Mouse (Mus musculus): ENCODE results near the gene Tbcd.

Gene Tbcd

GRCm38 (mm10) chr11:121536528-121536927 is 84.8 kb downstream of the Tbcd start:
- in situ Hi-C loops (cut with MboI): no loop called here

GRCm38 (mm10) chr11:121542471-121542870 is 90.7 kb downstream of the Tbcd start:
- in situ Hi-C loops (cut with MboI): no loop called here

- in situ Hi-C loops (cut with MboI): no loop called here
Measured at GRCm38 (mm10) chr11:121543287-121543856, 91.6 kb downstream of the Tbcd start.

- in situ Hi-C loops (cut with MboI): no loop called here
Measured at GRCm38 (mm10) chr11:121543922-121544321, 92.2 kb downstream of the Tbcd start.

- in situ Hi-C loops (cut with MboI): no loop called here
Measured at GRCm38 (mm10) chr11:121544755-121545397, 93.1 kb downstream of the Tbcd start.

- in situ Hi-C loops (cut with MboI): no loop called here
Measured at GRCm38 (mm10) chr11:121545398-121546034, 93.8 kb downstream of the Tbcd start.

- in situ Hi-C loops (cut with MboI): no loop called here
Measured at GRCm38 (mm10) chr11:121547234-121547633, 95.5 kb downstream of the Tbcd start.

GRCm38 (mm10) chr11:121547925-121548324 is 96.2 kb downstream of the Tbcd start:
- in situ Hi-C loops (cut with MboI): no loop called here

GRCm38 (mm10) chr11:121548996-121549842 is 97.5 kb downstream of the Tbcd start:
- in situ Hi-C loops (cut with MboI): no loop called here

GRCm38 (mm10) chr11:121549843-121550647 is 98.3 kb downstream of the Tbcd start:
- in situ Hi-C loops (cut with MboI): no loop called here

GRCm38 (mm10) chr11:121551206-121551799 is 99.6 kb downstream of the Tbcd start:
- in situ Hi-C loops (cut with MboI): no loop called here

GRCm38 (mm10) chr11:121552167-121552566 is 100.4 kb downstream of the Tbcd start:
- in situ Hi-C loops (cut with MboI): no loop called here

GRCm38 (mm10) chr11:121552846-121553457 is 101.2 kb downstream of the Tbcd start:
- in situ Hi-C loops (cut with MboI): no loop called here

GRCm38 (mm10) chr11:121553458-121553857 is 101.7 kb downstream of the Tbcd start:
- in situ Hi-C loops (cut with MboI): no loop called here

GRCm38 (mm10) chr11:121556727-121557126 is 105.0 kb downstream of the Tbcd start:
- in situ Hi-C loops (cut with MboI): no loop called here

GRCm38 (mm10) chr11:121557946-121558345 is 106.2 kb downstream of the Tbcd start:
- in situ Hi-C loops (cut with MboI): no loop called here

- in situ Hi-C loops (cut with MboI): no loop called here
Measured at GRCm38 (mm10) chr11:121558522-121558921, 106.8 kb downstream of the Tbcd start.

- in situ Hi-C loops (cut with MboI): no loop called here
Measured at GRCm38 (mm10) chr11:121559527-121560293, 108.0 kb downstream of the Tbcd start.

GRCm38 (mm10) chr11:121560294-121560663 is 108.5 kb downstream of the Tbcd start:
- in situ Hi-C loops (cut with MboI): no loop called here

- in situ Hi-C loops (cut with MboI): no loop called here
Measured at GRCm38 (mm10) chr11:121563312-121563711, 111.6 kb downstream of the Tbcd start.
